Mouse (Mus musculus) thymus, postnatal 0 days (tissue): ENCODE data around the gene Gm4301. TPM values are rescaled to one million over a fixed set of nuclear protein-coding genes. Genes with fewer than 3 reads are reported as not detected.
"Not testable (repeated sequence)": the region's sequence is repeated elsewhere in the genome, so short reads cannot be mapped to it uniquely, and the experiment has no call there.

Source experiments
- DNase-seq: peaks from one replicate; pipeline ENCODE4 v3.0.0-alpha.2; 2015; ENCODE audit warnings: low spot score
- polyA plus RNA-seq: library from polyadenylated mRNA; unstranded; fragments of >200 nt; fragmentation: Nextera tagmentation; extraction: Ambion mirVana; gene quantifications from 2 replicates; pipeline ENCODE4 v1.2.1, GENCODE M21; 2015

Gene Gm4301
- polyA plus RNA-seq, result not detected in 2 replicates

DNA sequence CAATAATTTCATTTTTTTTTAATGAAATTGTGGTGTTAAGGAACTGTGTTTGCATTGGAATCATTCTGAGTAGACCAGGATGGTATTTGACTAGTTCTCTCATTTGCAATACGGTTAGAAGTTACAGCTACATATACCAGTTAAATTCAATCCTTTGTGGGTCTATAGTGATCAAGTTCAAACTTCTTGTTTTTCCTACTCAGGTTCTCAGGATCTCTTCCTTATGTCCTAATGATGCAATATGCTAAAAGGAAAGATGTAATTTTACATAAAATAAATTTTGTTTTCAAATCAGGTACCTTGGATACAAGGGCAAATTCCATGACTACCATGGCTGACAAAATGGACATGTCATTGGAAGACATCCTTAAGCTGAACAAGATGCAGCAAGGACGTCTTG is at the start of gene Gm4301:
Gene Gm4301, plus strand, starts transcription at position 301 of the 400 bp plus-strand sequence.
- DNase-seq, result not testable (repeated sequence)

DNA sequence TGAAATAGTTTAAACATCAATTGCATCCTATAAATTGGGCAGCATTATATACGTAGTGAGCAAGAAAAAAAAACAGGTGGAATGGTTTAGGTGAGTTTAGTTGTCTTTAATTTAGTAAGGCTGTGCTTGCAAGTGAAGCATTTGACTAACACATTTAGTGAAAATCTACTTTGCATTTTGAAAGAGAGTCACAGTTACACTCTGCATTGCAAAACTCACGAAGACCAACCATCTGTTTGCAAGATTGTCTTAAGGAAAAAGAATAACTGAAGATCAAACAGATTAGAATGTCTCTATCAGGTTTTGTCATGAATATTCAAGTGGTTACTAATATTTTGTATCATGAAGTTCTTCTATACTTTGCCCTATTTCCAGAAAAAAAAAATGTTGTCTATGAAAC is 39.4 kb upstream of the Gm4301 start:
- no peak for DNase-seq

DNA sequence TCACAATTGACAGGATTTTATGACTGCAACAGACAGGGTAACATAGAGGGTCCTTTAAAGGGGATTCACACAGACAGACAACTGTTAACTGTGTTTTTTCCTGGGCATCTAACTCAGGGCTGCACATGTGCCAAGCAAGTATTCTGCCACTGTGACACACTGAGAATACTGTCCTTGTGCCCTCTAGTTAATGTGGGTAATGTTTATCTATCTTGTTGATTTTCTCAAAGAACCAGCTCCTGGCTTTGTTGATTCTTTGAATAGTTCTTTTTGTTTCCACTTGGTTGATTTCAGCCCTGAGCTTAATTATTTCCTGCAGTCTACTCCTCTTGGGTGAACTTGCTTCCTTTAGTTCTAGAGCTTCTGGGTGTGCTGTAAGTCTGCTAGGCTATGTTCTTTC is 35.4 kb upstream of the Gm4301 start:
- not testable (repeated sequence) for DNase-seq

DNA sequence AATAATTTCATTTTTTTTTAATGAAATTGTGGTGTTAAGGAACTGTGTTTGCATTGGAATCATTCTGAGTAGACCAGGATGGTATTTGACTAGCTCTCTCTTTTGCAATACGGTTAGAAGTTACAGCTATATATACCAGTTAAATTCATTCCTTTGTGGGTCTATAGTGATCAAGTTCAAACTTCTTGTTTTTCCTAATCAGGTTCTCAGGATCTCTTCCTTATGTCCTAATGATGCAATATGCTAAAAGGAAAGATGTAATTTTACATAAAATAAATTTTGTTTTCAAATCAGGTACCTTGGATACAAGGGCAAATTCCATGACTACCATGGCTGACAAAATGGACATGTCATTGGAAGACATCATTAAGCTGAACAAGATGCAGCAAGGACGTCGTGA is 5.1 kb downstream of the Gm4301 start, which contains the start of gene Gm4302:
Gene Gm4302, plus strand, starts transcription at position 301 of the 400 bp plus-strand sequence.
- not testable (repeated sequence) for DNase-seq

DNA sequence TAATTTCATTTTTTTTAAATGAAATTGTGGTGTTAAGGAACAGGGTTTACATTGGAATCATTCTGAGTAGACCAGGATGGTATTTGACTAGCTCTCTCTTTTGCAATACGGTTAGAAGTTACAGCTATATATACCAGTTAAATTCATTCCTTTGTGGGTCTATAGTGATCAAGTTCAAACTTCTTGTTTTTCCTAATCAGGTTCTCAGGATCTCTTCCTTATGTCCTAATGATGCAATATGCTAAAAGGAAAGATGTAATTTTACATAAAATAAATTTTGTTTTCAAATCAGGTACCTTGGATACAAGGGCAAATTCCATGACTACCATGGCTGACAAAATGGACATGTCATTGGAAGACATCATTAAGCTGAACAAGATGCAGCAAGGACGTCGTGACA is 10.2 kb downstream of the Gm4301 start, which contains the start of gene Gm4303:
Gene Gm4303, plus strand, starts transcription at position 301 of the 400 bp plus-strand sequence.
- DNase-seq, result not testable (repeated sequence)

DNA sequence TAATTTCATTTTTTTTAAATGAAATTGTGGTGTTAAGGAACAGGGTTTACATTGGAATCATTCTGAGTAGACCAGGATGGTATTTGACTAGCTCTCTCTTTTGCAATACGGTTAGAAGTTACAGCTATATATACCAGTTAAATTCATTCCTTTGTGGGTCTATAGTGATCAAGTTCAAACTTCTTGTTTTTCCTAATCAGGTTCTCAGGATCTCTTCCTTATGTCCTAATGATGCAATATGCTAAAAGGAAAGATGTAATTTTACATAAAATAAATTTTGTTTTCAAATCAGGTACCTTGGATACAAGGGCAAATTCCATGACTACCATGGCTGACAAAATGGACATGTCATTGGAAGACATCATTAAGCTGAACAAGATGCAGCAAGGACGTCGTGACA is 15.3 kb downstream of the Gm4301 start, which contains the start of gene Gm4305:
Gene Gm4305, plus strand, starts transcription at position 301 of the 400 bp plus-strand sequence.
- not testable (repeated sequence) for DNase-seq

DNA sequence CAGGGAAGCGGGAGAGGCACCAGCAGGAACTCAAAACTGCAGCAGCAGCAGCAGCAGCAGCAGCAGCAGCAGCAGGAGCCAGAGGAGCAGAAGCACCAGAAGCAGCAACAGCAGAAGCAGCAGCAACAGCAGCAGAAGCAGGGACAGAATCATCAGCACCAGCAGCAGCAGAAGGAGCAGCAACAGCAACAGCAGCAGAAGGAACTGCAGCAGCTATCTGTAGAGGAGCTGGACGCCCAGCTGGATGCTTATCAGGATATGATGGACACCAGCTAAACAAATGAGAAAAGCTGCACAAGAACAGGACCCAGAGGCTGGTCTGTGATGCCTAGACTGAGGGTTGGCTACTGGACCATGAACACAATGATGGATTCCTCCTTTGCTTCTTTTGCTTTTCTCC is 21.4 kb downstream of the Gm4301 start:
- DNase-seq, result not testable (repeated sequence)

DNA sequence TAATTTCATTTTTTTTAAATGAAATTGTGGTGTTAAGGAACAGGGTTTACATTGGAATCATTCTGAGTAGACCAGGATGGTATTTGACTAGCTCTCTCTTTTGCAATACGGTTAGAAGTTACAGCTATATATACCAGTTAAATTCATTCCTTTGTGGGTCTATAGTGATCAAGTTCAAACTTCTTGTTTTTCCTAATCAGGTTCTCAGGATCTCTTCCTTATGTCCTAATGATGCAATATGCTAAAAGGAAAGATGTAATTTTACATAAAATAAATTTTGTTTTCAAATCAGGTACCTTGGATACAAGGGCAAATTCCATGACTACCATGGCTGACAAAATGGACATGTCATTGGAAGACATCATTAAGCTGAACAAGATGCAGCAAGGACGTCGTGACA is 25.6 kb downstream of the Gm4301 start, which contains the start of gene Gm4307:
Gene Gm4307, plus strand, starts transcription at position 301 of the 400 bp plus-strand sequence.
- not testable (repeated sequence) for DNase-seq

DNA sequence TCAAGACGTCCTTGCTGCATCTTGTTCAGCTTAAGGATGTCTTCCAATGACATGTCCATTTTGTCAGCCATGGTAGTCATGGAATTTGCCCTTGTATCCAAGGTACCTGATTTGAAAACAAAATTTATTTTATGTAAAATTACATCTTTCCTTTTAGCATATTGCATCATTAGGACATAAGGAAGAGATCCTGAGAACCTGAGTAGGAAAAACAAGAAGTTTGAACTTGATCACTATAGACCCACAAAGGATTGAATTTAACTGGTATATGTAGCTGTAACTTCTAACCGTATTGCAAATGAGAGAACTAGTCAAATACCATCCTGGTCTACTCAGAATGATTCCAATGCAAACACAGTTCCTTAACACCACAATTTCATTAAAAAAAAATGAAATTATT is 47.0 kb downstream of the Gm4301 start, which contains the start of gene Gm4312:
Gene Gm4312, minus strand, starts transcription at position 101 of the 400 bp plus-strand sequence.
- DNase-seq, result not testable (repeated sequence)

Other genes with a start within 250 kb of the Gm4301 start
- gene Gm4302, start 5.2 kb downstream of the Gm4301 start, polyA plus RNA-seq, result not detected in 2 replicates
- gene Gm4303, start 10.3 kb downstream of the Gm4301 start, polyA plus RNA-seq, result not detected in 2 replicates
- gene Gm4305, start 15.4 kb downstream of the Gm4301 start, polyA plus RNA-seq, result not detected in 2 replicates
- gene Gm4307, start 25.7 kb downstream of the Gm4301 start, polyA plus RNA-seq, result not detected in 2 replicates
- not detected in 2 replicates for gene Gm4312, start 46.9 kb downstream of the Gm4301 start, polyA plus RNA-seq
- 5.2 and 6.8 TPM in 2 replicates for gene Tmtc3, start 151.7 kb downstream of the Gm4301 start, polyA plus RNA-seq
- 3.3 and 3.9 TPM in 2 replicates for gene Cep290, start 151.9 kb downstream of the Gm4301 start, polyA plus RNA-seq